ENCODE assay signal across 16 mouse cellular contexts in the genomic region with DNA sequence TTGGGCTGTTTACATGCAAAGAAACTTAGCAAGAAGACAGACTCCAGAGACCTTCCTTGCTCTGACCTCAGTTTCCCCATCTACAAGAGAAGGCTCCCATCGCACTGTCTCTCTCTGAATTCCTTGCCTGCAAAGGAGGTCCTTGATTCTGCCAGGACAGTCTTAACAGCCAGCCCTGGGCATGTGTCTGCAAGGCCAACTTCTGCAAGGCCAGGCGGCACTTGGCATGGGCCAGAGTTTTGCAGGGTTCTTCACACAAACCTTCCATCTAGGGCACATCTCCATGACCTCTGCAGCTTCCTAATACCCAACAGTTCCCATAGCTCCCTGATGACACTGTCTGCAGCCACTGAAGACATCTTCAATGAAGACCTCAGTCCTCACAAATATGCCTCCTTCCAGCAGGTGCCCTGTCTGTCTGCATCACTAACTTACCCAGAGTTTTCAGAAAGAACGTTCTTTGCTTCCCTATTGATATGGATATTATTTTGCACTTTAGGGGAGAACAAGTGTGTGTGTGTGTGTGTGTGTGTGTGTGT. TPM values are rescaled to one million over a fixed set of nuclear protein-coding genes. Genes with fewer than 3 reads are reported as not detected.
DNase-seq lines count a peak whose midpoint lies in the region; ATAC-seq and TF ChIP-seq lines count a peak whose summit lies in the region.
"Had no signal": no experiment of that assay in that cellular context is flagged by ENCODE, and none has a peak within 500 bp of the region (broad histone marks: within the 10 kb centered on the region; RNA-seq: fewer than 3 reads in every experiment).

No protein-coding gene starts in this region.

- DNase-seq in forebrain, embryonic 11.5 days (ENCODE audit: low spot score): no peak
- no peak for DNase-seq in lung, embryonic 14.5 days
- DNase-seq in lung, adult 2 months: no peak
- peak; percentile 22 for DNase-seq in A20 (ENCODE audit: low read depth, low spot score)
- peak; percentile 63 for DNase-seq in adrenal gland, postnatal 14 days
- no peak for DNase-seq in left cerebral cortex, postnatal 4 days
- DNase-seq in layer of hippocampus, postnatal 14 days (ENCODE audit: low spot score in 2 of 2): no peak

- no peak overlapping the region for H3K27ac ChIP-seq in forebrain, embryonic 16.5 days (ENCODE audit: low read length)
- H3K27ac ChIP-seq in forebrain, embryonic 11.5 days (ENCODE audit: low read depth, low read length): no peak overlapping the region
- no peak overlapping the region for H3K27ac ChIP-seq in lung, embryonic 14.5 days (ENCODE audit: low read depth)
- H3K27ac ChIP-seq: embryonic facial prominence, embryonic 12.5 days; heart, embryonic 13.5 days; limb, embryonic 15.5 days; stomach, embryonic 15.5 days had no signal

- ATAC-seq in forebrain, embryonic 16.5 days: 0 out of 2 replicates have a peak, but pooled peaks have one; percentile 36
- ATAC-seq in forebrain, embryonic 11.5 days (replicated peaks; ENCODE audit: low FRiP score): no peak
- ATAC-seq in lung, embryonic 14.5 days (ENCODE audit: insufficient read depth): peak; percentile 10; the same call in 1 of the 2 replicates
- ATAC-seq: inflammation-experienced regulatory T-cells, adult 6 months had no signal

- no peak for TF ChIP-seq POLR2A in lung, adult 2 months (IDR thresholded peaks at IDR 0.05; ENCODE audit: borderline replicate concordance, extremely low read depth, low read depth, low read length)

- no peak overlapping the region for H3K4me2 ChIP-seq in forebrain, embryonic 16.5 days (ENCODE audit: low read length)
- H3K4me2 ChIP-seq in forebrain, embryonic 11.5 days (ENCODE audit: low read depth, low read length, severe bottlenecking): no peak overlapping the region
- H3K4me2 ChIP-seq in lung, embryonic 14.5 days: no peak overlapping the region
- H3K4me2 ChIP-seq: embryonic facial prominence, embryonic 12.5 days; limb, embryonic 15.5 days had no signal

- intact Hi-C loops in left cerebral cortex, postnatal 4 days (cut with DNase I): loop anchor here (2.0 kb wide), 1 partner anchor 260 kb away; no protein-coding TSS in a partner anchor

- H3K4me3 ChIP-seq in forebrain, embryonic 16.5 days (replicated peaks; ENCODE audit: low read length): no peak overlapping the region
- no peak overlapping the region for H3K4me3 ChIP-seq in forebrain, embryonic 11.5 days (ENCODE audit: low read depth, low read length)
- H3K4me3 ChIP-seq in lung, embryonic 14.5 days (ENCODE audit: low read depth, low read length): no peak overlapping the region
- H3K4me3 ChIP-seq in lung, adult 2 months (replicated peaks; ENCODE audit: extremely low read depth, low read depth, low read length): no peak overlapping the region
- H3K4me3 ChIP-seq: embryonic facial prominence, embryonic 12.5 days; heart, embryonic 13.5 days; limb, embryonic 15.5 days; myocyte; stomach, embryonic 15.5 days had no signal

- WGBS in forebrain, embryonic 16.5 days: 68% methylated on average over 3 of the region's 3 CpGs
- WGBS in forebrain, embryonic 11.5 days: 78% methylated on average over 3 of the region's 3 CpGs
- WGBS in lung, embryonic 14.5 days: 68% methylated on average over 3 of the region's 3 CpGs
- 76% methylated on average over 3 of the region's 3 CpGs for WGBS in lung, adult 2 months

- peaks cover 3% of the 10 kb centered on the region; the same call in 1 of the 2 replicates for H3K4me1 ChIP-seq in forebrain, embryonic 16.5 days (replicated peaks; ENCODE audit: control insufficient read depth, insufficient read depth, low read length)
- no peaks in the 10 kb centered on the region for H3K4me1 ChIP-seq in forebrain, embryonic 11.5 days (replicated peaks; ENCODE audit: control insufficient read depth, insufficient read depth, low read length)
- no peaks in the 10 kb centered on the region for H3K4me1 ChIP-seq in lung, embryonic 14.5 days (ENCODE audit: insufficient read depth)
- H3K4me1 ChIP-seq in lung, adult 2 months (ENCODE audit: control insufficient read depth, insufficient read depth, low read length): no peaks in the 10 kb centered on the region
- H3K4me1 ChIP-seq: embryonic facial prominence, embryonic 12.5 days; limb, embryonic 15.5 days had no signal

- H3K9ac ChIP-seq in forebrain, embryonic 16.5 days (replicated peaks; ENCODE audit: low read depth, low read length): no peak overlapping the region
- H3K9ac ChIP-seq in forebrain, embryonic 11.5 days (ENCODE audit: low read length): no peak overlapping the region
- no peak overlapping the region for H3K9ac ChIP-seq in lung, embryonic 14.5 days
- H3K9ac ChIP-seq: embryonic facial prominence, embryonic 12.5 days; limb, embryonic 15.5 days; stomach, embryonic 15.5 days had no signal

- no peaks in the 10 kb centered on the region for H3K36me3 ChIP-seq in forebrain, embryonic 16.5 days (ENCODE audit: control insufficient read depth, insufficient read depth)
- no peaks in the 10 kb centered on the region for H3K36me3 ChIP-seq in forebrain, embryonic 11.5 days (ENCODE audit: control insufficient read depth, insufficient read depth, low read length)
- H3K36me3 ChIP-seq in lung, embryonic 14.5 days (ENCODE audit: insufficient read depth): no peaks in the 10 kb centered on the region
- H3K36me3 ChIP-seq: embryonic facial prominence, embryonic 12.5 days; heart, embryonic 13.5 days; limb, embryonic 15.5 days; stomach, embryonic 15.5 days had no signal

- H3K27me3 ChIP-seq in forebrain, embryonic 16.5 days (replicated peaks; ENCODE audit: control insufficient read depth, insufficient read depth, low read length): no peaks in the 10 kb centered on the region
- H3K27me3 ChIP-seq in forebrain, embryonic 11.5 days (ENCODE audit: control insufficient read depth, insufficient read depth, low read length): no peaks in the 10 kb centered on the region
- no peaks in the 10 kb centered on the region for H3K27me3 ChIP-seq in lung, embryonic 14.5 days (ENCODE audit: insufficient read depth, low read length)
- H3K27me3 ChIP-seq: embryonic facial prominence, embryonic 12.5 days; stomach, embryonic 15.5 days had no signal

- TF ChIP-seq CTCF in lung, embryonic 14.5 days (IDR thresholded peaks at IDR 0.05; ENCODE audit: low read depth): no peak
- TF ChIP-seq CTCF in lung, adult 2 months (IDR thresholded peaks at IDR 0.05; ENCODE audit: insufficient read depth, low read length): no peak

- no peaks in the 10 kb centered on the region for H3K9me3 ChIP-seq in forebrain, embryonic 16.5 days (ENCODE audit: control insufficient read depth, low read length)
- H3K9me3 ChIP-seq in forebrain, embryonic 11.5 days (ENCODE audit: control insufficient read depth, low read length): no peaks in the 10 kb centered on the region
- no peaks in the 10 kb centered on the region for H3K9me3 ChIP-seq in lung, embryonic 14.5 days (ENCODE audit: low read depth, low read length)
- H3K9me3 ChIP-seq: embryonic facial prominence, embryonic 12.5 days; heart, embryonic 13.5 days; limb, embryonic 15.5 days; stomach, embryonic 15.5 days had no signal

RNA-seq across cellular contexts. Expression of gene Ehf, which starts 43.7 kb away (rescaled TPM):
- polyA plus RNA-seq in forebrain, embryonic 16.5 days (2015; fragmentation: Nextera tagmentation; extraction: Ambion mirVana): 0.04 and 0.35 TPM in 2 replicates
- 0.12 TPM in 1 of 2 replicates, not detected in the other for polyA plus RNA-seq in forebrain, embryonic 11.5 days (2014; fragmentation: Nextera tagmentation; extraction: Ambion mirVana)
- polyA plus RNA-seq in lung, embryonic 14.5 days (2014; fragmentation: Nextera tagmentation; extraction: Ambion mirVana): 3.0 and 3.5 TPM in 2 replicates
- 23.1 and 38.4 TPM in 2 replicates for polyA plus RNA-seq in lung, adult 2 months (2012; rRNA removed)
- 0.41 and 1.2 TPM in 2 replicates for total RNA-seq in adrenal gland, postnatal 14 days (2021)
- not detected for total RNA-seq in left cerebral cortex, postnatal 4 days (2021)
- not detected for total RNA-seq in layer of hippocampus, postnatal 14 days (2021)
- total RNA-seq: heart, postnatal 36 days had no signal
- polyA plus RNA-seq: midbrain, embryonic 11.5 days; myocyte had no signal

Comparison
In these comparisons a context has a peak if more than half of its experiments do, and no peak if none do; other contexts are left out.
1. DNase-seq: peak in A20 (single experiment) and adrenal gland, postnatal 14 days (single experiment); none in forebrain, embryonic 11.5 days (single experiment), lung, embryonic 14.5 days (single experiment), lung, adult 2 months (single experiment), left cerebral cortex, postnatal 4 days (single experiment) and layer of hippocampus, postnatal 14 days (0 of 2).